Mouse (Mus musculus) frontal cortex, adult (tissue): Measurements from ENCODE around the gene Gm10130.
A peak's percentile ranks its signal among the peaks of the same experiment; 100 is the strongest.
"Not testable (repeated sequence)": the region's sequence is repeated elsewhere in the genome, so short reads cannot be mapped to it uniquely, and the experiment has no call there.

Experiments used
- ATAC-seq: cut with Nextera tagmentation; 2 replicates; pipeline ENCODE4 v1.9.2; 2017; ENCODE audit warnings: mild to moderate bottlenecking, moderate library complexity, mixed read lengths; ENCODE audit not compliant: low TSS enrichment

Gm10130 gene

GRCm38 (mm10) chr2:150323402-150323801 is at the start of gene Gm10130:
TSS of gene Gm10130 (plus strand) at chr2:150323702.
- ATAC-seq: no peak

- no peak for ATAC-seq
These were observed 29.8 kb upstream of the Gm10130 start for GRCm38 (mm10) chr2:150293669-150294068.

- ATAC-seq: no peak
These were observed 24.4 kb upstream of the Gm10130 start for GRCm38 (mm10) chr2:150299096-150299495.

- ATAC-seq: no peak
These were observed 16.2 kb upstream of the Gm10130 start for GRCm38 (mm10) chr2:150307183-150307773.

GRCm38 (mm10) chr2:150310952-150311884 is 12.3 kb upstream of the Gm10130 start:
- ATAC-seq: peak; percentile 100

GRCm38 (mm10) chr2:150316140-150316539 is 7.4 kb upstream of the Gm10130 start:
- no peak for ATAC-seq

GRCm38 (mm10) chr2:150318973-150319372 is 4.5 kb upstream of the Gm10130 start:
- ATAC-seq: no peak

GRCm38 (mm10) chr2:150357136-150357535 is 33.6 kb downstream of the Gm10130 start:
- not testable (repeated sequence) for ATAC-seq

- peak; percentile 100 for ATAC-seq
These were observed 38.8 kb downstream of the Gm10130 start, which contains the start of gene 3300002I08Rik for GRCm38 (mm10) chr2:150362113-150362877. TSS of gene 3300002I08Rik (minus strand) at chr2:150362765.

GRCm38 (mm10) chr2:150362878-150363229 is 39.4 kb downstream of the Gm10130 start:
- no peak; the same call in 1 of the 2 replicates for ATAC-seq

- not testable (repeated sequence) for ATAC-seq
These were observed 62.1 kb downstream of the Gm10130 start for GRCm38 (mm10) chr2:150385553-150386106.

- ATAC-seq: no peak
These were observed 66.7 kb downstream of the Gm10130 start for GRCm38 (mm10) chr2:150390198-150390597.

GRCm38 (mm10) chr2:150412146-150412545 is 88.6 kb downstream of the Gm10130 start:
- ATAC-seq: not testable (repeated sequence)
